Mouse (Mus musculus) thymus, adult 2 months (tissue): Measurements from ENCODE around the gene Vamp3.

Experiments
- CTCF ChIP-seq: fragments of 200-500 bp; IDR thresholded peaks from 2 replicates; pipeline ENCODE4 v1.5.1; 2012; ENCODE audit warnings: mild to moderate bottlenecking, control low read depth, low read length, moderate library complexity, borderline replicate concordance; ENCODE audit not compliant: control insufficient read depth, poor library complexity, insufficient read depth; ENCODE audit errors: extremely low read depth
- POLR2A ChIP-seq: fragments of 200-500 bp; IDR thresholded peaks from 2 replicates; pipeline ENCODE4 v1.6.1; 2012; ENCODE audit warnings: mild to moderate bottlenecking, low read length, control low read depth, moderate library complexity; ENCODE audit not compliant: control insufficient read depth, poor library complexity, insufficient read depth; ENCODE audit errors: extremely low read depth

- TF ChIP-seq POLR2A (no peak), CTCF (no peak)
These were observed 29.6 kb upstream of the Vamp3 start for GRCm38 (mm10) chr4:151087358-151087757.
